Mouse (Mus musculus) stomach, postnatal 0 days (tissue): ENCODE results near the gene Psmb3. TPM values are rescaled to one million over a fixed set of nuclear protein-coding genes. Genes with fewer than 3 reads are reported as not detected.
A peak's percentile ranks its signal among the peaks of the same experiment; 100 is the strongest.

Source experiments
- ATAC-seq: fragments of 200-750 bp; cut with Nextera tagmentation; 2 replicates; pipeline ENCODE4 v1.8.0; 2017; ENCODE audit not compliant: low FRiP score, low TSS enrichment
- DNase-seq: peaks from one replicate; pipeline ENCODE4 v3.0.0-alpha.2; 2016; ENCODE audit warnings: low spot score
- H3K27ac ChIP-seq: fragments of 300-500 bp; sonication (generic); replicated peaks from 2 replicates; pipeline ENCODE4 v1.5.1; 2014; ENCODE audit warnings: mild to moderate bottlenecking, control low read depth
- H3K27me3 ChIP-seq: fragments of 300-500 bp; sonication (generic); 2 replicates; pipeline ENCODE4 v1.6.1; 2014; ENCODE audit warnings: low read length; ENCODE audit not compliant: control insufficient read depth, insufficient read depth
- H3K36me3 ChIP-seq: fragments of 300-500 bp; sonication (generic); 2 replicates; pipeline ENCODE4 v1.6.1; 2014; ENCODE audit warnings: low read length, mixed read lengths; ENCODE audit not compliant: control insufficient read depth, insufficient read depth
- H3K4me1 ChIP-seq: fragments of 300-500 bp; sonication (generic); replicated peaks from 2 replicates; pipeline ENCODE4 v1.6.1; 2014; ENCODE audit warnings: antibody characterized with exemption; ENCODE audit not compliant: control insufficient read depth, insufficient read depth
- H3K4me2 ChIP-seq: fragments of 300-500 bp; sonication (generic); replicated peaks from 2 replicates; pipeline ENCODE4 v1.6.1; 2014; ENCODE audit warnings: low read depth, mild to moderate bottlenecking, control low read depth, moderate library complexity
- H3K4me3 ChIP-seq: fragments of 300-500 bp; sonication (generic); 2 replicates; pipeline ENCODE4 v1.5.1; 2014; ENCODE audit warnings: low read depth, low read length, control low read depth
- H3K9ac ChIP-seq: fragments of 300-500 bp; sonication (generic); 2 replicates; pipeline ENCODE4 v1.6.1; 2014; ENCODE audit warnings: mild to moderate bottlenecking, low read length, control low read depth, mixed read lengths
- H3K9me3 ChIP-seq: fragments of 300-500 bp; sonication (generic); 2 replicates; pipeline ENCODE4 v1.6.1; 2016; ENCODE audit warnings: low read length; ENCODE audit not compliant: control insufficient read depth
- CTCF ChIP-seq: IDR thresholded peaks from 2 replicates; pipeline ENCODE4 v1.5.1; 2016; ENCODE audit warnings: antibody characterized with exemption, low read depth, mild to moderate bottlenecking, moderate library complexity
- EP300 ChIP-seq: optimal IDR thresholded peaks from 2 replicates; pipeline ENCODE3; 2016; ENCODE audit warnings: antibody characterized with exemption
- WGBS: fragments of 180-500 bp; shearing (Covaris S2); extraction: QIAGEN DNeasy Blood & Tissue Kit; methylation state at CpG from one replicate; pipeline ENCODE4 v1.1.7; 2014; 5-methylcytosine and 5-hydroxymethylcytosine counted together
- polyA plus RNA-seq: library from polyadenylated mRNA; unstranded; fragments of >200 nt; fragmentation: Nextera tagmentation; extraction: Ambion mirVana; gene quantifications from 2 replicates; pipeline ENCODE4 v1.2.1, GENCODE M21; 2015

Psmb3 gene
- polyA plus RNA-seq, 1 experiment from 2014 or later, result 438 TPM

DNA sequence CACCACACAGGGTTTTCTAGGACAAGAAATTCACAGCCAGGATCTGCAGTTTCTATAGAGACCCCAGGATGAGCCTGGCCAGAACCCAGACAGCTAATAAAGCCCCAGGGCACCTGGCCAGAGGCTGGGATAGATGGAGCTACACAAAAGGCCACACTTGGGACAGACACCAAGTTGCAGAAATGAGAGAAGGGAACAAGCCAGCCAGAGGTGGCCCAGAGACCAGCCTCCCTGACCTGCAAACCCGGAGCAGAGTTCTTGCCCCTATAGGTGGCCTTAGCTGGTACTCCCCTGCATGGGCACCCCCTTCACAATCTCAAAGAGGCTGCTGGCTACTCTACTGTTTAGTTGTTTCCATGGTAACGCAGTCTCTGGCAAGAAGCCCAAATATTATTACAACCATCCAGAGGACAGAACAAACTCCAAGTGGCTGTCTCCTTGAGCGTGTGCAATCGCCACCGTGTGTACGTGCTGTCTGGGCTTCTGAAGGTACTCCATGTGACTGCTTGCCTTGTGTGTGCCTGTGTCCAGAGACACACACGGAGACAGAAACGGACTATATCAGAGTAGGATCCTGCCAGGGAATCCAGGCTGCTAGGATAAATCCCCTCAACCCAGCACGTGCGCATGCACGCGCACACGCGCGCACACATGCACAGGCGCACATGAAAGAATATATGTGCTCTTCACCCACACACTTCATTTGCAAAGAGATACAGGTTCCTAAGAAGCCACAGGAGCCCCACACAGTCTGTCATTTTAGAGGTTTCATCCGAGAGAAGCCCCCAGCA, 8.1 kb upstream of the Psmb3 start:
- H3K36me3 ChIP-seq, result peaks cover 24% of the 10 kb centered on the region
- TF ChIP-seq EP300 (no peak), CTCF (no peak)
- no peaks in the 10 kb centered on the region for H3K9me3 ChIP-seq
- no peak overlapping the region for H3K9ac ChIP-seq
- peaks cover 8% of the 10 kb centered on the region; the same call in 1 of the 2 replicates for H3K4me1 ChIP-seq
- 0 out of 2 replicates have a peak overlapping the region, but pooled peaks have one; percentile 5 for H3K4me2 ChIP-seq
- no peak for ATAC-seq
- no peak overlapping the region for H3K4me3 ChIP-seq
- H3K27ac ChIP-seq, result peak overlapping the region; percentile 18; the same call in 1 of the 2 replicates
- 40% methylated on average over 17 of the region's 17 CpGs for WGBS
- peak; percentile 44 for DNase-seq
- no peaks in the 10 kb centered on the region for H3K27me3 ChIP-seq

DNA sequence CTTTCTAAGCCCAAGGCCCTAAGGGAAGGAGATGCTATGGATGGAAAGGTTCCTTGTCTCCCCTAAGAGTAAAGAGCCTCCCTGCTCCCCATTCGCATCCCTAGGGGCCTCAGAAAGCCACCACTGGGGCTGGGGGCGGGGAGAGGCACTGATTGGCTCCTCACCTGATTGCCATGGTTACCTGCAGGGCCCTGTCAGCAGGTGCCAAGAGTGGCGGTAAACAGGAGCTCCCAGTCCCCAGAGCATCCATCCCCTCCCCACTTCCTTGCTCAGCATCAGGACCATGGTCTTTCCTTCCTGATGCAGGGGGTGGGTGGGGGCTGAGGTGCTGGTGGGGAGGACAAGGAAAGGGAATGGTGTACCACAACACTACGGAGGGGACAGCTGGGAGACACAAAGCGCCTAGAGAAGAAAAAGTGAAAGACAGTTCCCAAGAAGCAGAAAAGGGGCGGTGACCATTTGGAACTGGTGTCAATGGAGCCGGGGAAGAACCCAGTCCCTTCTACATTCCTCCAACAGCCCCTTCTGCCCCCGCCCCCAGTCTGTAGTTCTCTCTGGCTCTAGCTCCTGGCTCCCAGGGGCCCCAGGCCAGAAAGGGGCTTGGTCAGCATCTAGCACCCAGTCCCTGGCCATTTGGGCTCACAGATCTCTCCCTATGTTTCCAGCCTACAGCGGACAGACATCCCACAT, 7.3 kb upstream of the Psmb3 start:
- WGBS, result 42% methylated on average over 9 of the region's 9 CpGs
- Histone ChIP-seq H3K4me3 (no peak overlapping the region), H3K9me3 (no peaks in the 10 kb centered on the region), H3K27ac (0 out of 2 replicates have a peak overlapping the region, but pooled peaks have one; percentile 18), H3K4me1 (peaks cover 8% of the 10 kb centered on the region; the same call in 1 of the 2 replicates), H3K9ac (peak overlapping the region; percentile 13; the same call in 1 of the 2 replicates), H3K4me2 (0 out of 2 replicates have a peak overlapping the region, but pooled peaks have one; percentile 3), H3K36me3 (peaks cover 18% of the 10 kb centered on the region), H3K27me3 (no peaks in the 10 kb centered on the region)
- no peak for TF ChIP-seq EP300
- TF ChIP-seq CTCF, result no peak
- DNase-seq (peak; percentile 14), ATAC-seq (no peak)

DNA sequence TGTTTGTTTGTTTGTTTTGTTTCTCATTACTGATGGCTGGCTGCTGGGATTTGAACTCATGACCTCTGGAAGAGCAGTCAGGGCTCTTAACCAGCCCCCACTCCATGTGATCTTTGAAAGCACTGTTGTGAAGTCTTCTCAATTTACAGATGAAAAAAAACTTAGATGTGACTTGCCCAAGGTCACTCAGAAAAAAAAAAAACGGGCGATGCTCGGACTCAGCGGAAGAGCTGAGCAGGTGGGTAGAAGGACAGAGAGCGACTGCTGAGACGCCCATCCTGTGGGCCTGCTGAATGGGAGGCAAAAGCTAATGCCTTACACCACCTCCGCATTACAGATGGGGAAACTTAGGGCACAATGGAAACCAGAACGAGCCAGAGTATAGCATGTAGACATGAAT, 6.5 kb upstream of the Psmb3 start:
- Histone ChIP-seq H3K9me3 (no peaks in the 10 kb centered on the region), H3K4me3 (no peak overlapping the region), H3K36me3 (peaks cover 10% of the 10 kb centered on the region), H3K27me3 (no peaks in the 10 kb centered on the region), H3K9ac (no peak overlapping the region), H3K4me1 (peaks cover 8% of the 10 kb centered on the region; the same call in 1 of the 2 replicates), H3K27ac (no peak overlapping the region), H3K4me2 (no peak overlapping the region)
- ATAC-seq (no peak), DNase-seq (no peak)
- TF ChIP-seq EP300 (no peak), CTCF (no peak)
- 81% methylated on average over 8 of the region's 8 CpGs for WGBS

- ATAC-seq (no peak), DNase-seq (peak; percentile 13)
- Histone ChIP-seq H3K9ac (peak overlapping the region; percentile 91; the same call in 1 of the 2 replicates), H3K4me1 (peaks cover 8% of the 10 kb centered on the region; the same call in 1 of the 2 replicates), H3K4me2 (peak overlapping the region; percentile 93), H3K9me3 (no peaks in the 10 kb centered on the region), H3K27me3 (no peaks in the 10 kb centered on the region), H3K4me3 (peak overlapping the region; percentile 91), H3K27ac (no peak overlapping the region), H3K36me3 (peaks cover 6% of the 10 kb centered on the region)
- 46% methylated on average over 11 of the region's 11 CpGs for WGBS
- TF ChIP-seq CTCF (no peak), EP300 (no peak)
These were observed 5.9 kb upstream of the Psmb3 start for GRCm38 (mm10) chr11:97697199-97697890.

DNA sequence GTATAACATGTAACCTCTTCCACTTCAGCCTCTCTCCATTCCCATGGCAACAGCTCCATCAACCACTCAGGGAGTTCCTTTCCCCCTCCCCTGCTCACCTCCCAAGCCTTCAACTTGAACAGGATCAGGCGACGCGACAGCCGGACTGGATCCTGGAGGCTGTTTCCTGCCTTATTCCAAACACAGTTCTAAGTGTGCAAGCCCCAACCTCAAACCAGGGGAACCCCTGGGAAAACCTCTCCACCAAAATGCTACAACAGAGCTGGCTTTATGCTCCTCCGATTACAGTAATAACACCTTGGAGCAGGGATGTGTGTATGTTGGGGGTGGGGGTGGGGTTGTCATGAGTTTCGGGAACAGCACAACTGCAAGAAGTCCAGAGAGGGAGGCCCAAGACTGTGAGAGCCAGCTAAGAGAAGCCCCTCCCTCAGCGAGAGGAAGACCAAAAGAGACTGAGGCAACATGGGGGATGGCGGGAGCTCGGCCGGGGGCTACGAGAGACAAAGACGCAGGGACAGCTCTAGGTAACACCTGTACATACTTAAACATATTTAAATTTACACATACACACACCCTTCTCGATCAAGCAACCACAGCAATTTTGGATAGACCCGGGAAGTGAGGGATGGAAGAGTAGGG, 5.2 kb upstream of the Psmb3 start:
- Histone ChIP-seq H3K4me2 (peak overlapping the region; percentile 93), H3K4me3 (peak overlapping the region; percentile 91), H3K36me3 (peaks cover 2% of the 10 kb centered on the region; the same call in 1 of the 2 replicates), H3K4me1 (peaks cover 8% of the 10 kb centered on the region; the same call in 1 of the 2 replicates), H3K9me3 (no peaks in the 10 kb centered on the region), H3K27ac (peak overlapping the region; percentile 99), H3K9ac (peak overlapping the region; percentile 91), H3K27me3 (no peaks in the 10 kb centered on the region)
- no peak for ATAC-seq
- WGBS, result under 1% methylated on average over 14 of the region's 14 CpGs
- no peak for TF ChIP-seq EP300
- TF ChIP-seq CTCF, result no peak
- peak; percentile 29 for DNase-seq
